Mouse (Mus musculus): Measurements from ENCODE around the gene Eif3l.

DNA sequence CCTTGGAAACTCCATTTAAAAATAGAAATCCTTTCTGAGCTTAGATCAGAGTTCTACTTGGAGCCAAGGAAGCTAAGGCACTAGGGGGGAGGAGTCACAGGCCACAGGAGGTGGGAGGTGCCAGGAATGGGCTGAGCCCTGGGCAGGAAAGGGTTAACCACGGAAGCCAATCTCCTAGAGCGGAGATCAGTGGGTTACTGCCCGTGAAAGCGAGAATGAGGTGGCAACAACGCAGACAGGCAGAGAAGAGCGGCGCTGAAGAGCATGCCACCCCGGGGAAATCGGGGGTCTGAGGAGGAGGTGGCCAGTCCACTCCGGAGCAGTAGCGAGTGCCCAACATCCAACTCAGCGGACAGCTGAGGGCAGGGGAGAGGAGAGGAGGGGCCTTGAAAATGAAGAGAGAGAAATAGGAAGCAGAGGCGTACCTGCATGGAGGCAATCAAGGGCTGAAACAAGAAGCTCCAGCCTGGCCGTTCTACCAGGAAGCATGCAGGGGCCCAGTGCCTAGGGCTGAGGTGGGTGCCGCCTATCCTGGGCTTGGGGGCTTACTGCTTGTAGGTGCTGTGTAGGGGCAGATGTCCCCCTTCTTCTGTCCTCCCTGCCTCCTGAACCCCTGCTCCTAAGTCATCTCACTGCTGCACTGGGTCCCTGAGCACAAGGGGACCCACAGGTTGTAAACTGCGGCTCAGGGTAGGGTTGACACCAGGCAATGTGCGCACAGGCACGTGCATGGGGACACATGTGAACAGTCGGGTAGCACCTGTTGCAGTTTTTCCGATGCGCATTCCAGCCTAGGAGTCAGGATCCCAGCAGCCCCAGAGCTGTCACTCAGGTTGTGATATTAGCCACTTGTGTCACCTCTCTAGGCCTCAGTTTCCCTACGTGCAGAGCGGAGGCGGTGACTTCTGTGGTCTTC is 34.2 kb upstream of the Eif3l start:
- TF ChIP-seq GATA1 (IDR thresholded peaks at IDR 0.05; ENCODE audit: borderline replicate concordance, low read length) (no peak), FLI1 (IDR thresholded peaks at IDR 0.05; ENCODE audit: low read length) (no peak)

Measured in megakaryocyte, embryonic 14.5 days (primary cell).